Mouse (Mus musculus) lung, postnatal 10 days (tissue): ENCODE measurements around the gene Zbtb40.

Source experiments
- DNase-seq: peaks from one replicate; pipeline ENCODE4 v3.0.0; 2021

The Zbtb40 gene

DNA sequence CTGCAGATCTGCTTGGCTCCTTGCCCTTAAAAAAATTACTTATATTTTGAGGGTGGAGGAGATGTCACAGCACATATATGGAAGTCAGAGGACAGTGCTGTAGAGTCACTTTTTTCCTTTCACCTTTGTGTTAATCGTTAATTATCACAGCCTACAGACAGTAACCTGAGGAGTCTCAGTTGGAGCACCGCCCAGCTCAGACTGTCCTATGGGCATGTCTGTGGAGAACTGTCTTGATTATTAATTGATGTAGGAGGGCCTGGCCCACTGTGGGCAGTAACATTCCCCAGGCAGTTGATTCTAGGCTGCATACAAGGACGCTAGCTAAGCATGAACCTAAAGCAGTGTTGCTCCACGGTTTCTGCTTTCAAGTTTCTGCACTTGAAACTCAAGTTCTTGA lies 16.1 kb downstream of the Zbtb40 start:
- DNase-seq: no peak

DNA sequence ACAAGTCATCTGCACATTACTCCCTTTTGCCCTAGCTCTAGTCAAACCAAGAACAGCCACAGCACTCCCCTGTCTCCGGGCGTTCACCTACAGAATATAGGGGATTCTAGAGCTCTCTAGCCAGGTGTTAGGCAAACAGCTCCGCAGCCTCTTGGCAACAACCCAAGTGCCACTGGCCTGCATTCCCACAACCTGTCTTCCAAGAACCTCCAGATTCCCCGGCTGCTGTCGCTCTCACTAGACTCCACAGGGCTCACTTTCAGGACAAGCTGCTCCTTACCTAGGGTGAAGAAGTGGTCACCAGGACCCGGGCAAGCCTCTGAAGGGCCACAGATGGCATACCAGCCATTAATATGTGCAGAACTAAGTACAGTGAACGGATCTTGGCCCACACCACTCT lies 17.3 kb downstream of the Zbtb40 start:
- no peak for DNase-seq

DNA sequence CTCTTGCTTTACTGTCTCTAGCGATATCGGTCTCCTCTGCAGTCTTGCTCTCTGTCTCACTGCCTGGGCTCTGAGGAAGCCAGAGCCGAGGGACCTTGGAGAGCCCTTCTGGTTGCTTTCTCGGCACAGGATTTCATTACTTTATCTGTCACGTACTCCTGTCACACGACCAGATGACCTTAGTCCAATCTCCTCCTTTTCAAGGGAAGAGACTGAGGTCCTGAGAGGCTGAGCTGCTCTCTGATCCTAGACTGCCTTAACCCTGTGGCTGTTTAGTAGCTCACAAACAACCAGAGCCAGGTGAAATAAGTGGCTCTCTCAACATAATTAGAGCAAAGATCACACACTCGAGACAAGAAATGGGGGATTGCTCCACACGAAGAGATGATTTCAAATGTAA lies 19.3 kb downstream of the Zbtb40 start:
- no peak for DNase-seq

GRCm38 (mm10) chr4:137027051-137027450 lies 21.6 kb downstream of the Zbtb40 start:
- DNase-seq: no peak

GRCm38 (mm10) chr4:137025570-137025969 lies 23.0 kb downstream of the Zbtb40 start:
- no peak for DNase-seq

GRCm38 (mm10) chr4:137025133-137025532 lies 23.5 kb downstream of the Zbtb40 start:
- DNase-seq: no peak

DNA sequence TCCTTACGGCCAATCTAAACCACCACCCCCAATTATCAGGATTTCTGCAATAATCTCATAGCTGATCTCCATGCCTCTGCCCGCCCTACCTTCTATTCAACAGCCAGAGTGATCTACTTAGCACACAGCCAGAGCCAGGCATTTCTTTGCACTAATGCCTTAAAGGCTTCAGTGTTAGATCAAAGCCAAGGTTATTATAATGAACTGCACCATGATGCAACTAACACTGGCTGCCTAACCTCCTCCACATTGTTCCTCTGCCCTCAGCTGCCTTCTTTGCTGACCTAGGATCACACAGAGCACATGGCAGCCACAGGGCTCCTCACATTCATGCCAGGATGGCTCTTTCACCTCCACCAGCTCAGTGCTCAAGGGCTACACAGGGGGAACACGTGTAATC lies 28.5 kb downstream of the Zbtb40 start:
- no peak for DNase-seq

DNA sequence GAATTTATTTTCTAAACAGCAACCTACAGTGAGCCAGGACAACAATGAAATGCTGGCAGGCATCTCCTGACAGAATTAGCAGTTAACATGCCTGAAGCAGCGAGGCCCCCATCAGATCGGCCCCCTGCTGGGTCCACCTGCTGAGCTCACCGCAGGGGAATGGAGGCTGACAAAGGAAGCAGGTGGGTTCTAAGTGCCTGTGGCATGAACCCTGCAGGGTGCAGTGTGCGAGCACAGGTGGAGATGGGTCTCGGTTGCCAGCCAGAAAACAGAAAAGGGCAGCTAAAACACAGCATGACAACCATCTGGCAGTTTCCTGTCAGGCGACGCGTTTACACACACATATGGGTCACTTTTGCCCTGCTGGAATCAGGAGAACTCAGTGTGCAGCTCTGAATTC lies 32.7 kb downstream of the Zbtb40 start:
- no peak for DNase-seq

GRCm38 (mm10) chr4:137015476-137015856 lies 33.1 kb downstream of the Zbtb40 start:
- no peak for DNase-seq

- DNase-seq: no peak
Observed at GRCm38 (mm10) chr4:137014654-137015475, 33.7 kb downstream of the Zbtb40 start.

DNA sequence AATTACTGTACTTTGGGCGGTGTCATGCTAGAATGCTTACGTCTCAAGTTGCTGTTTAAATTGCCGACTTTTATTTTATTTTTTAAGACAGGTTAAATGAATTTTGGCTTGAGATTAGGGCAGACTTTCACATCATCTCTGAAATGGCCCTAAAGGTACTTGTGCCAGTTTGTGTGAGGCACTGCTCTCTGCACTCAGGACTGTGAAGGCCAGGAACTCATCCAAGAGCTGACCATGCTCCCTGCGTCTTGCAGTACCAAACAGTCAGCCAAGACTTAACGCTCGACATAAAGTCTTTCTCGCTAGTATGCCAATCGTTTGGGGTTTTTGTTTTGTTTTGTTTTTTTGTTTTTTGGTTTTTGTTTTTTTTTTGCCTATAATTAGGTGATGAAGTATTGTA lies 34.5 kb downstream of the Zbtb40 start:
- no peak for DNase-seq

DNA sequence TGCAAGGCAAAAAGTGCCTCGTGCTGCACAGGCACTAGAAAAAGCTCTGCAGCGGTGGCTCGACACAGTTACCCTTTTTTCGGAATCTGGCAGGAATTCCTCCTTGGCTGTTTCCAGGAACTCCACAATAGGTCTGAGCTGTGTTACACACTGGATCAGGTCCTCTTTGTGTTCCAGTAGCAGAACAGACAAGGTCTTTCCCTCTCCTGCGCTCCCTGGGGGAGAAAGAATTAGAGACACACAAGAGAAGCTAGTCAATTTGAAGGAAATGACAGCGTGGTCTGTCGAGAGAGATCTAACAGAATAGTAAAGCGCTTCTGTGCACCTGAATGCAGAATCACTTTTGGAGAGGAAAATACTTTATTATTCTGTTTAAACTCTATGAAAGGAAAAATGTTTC lies 41.6 kb downstream of the Zbtb40 start:
- DNase-seq: no peak

GRCm38 (mm10) chr4:137001825-137002224 lies 46.8 kb downstream of the Zbtb40 start:
- DNase-seq: no peak

DNA sequence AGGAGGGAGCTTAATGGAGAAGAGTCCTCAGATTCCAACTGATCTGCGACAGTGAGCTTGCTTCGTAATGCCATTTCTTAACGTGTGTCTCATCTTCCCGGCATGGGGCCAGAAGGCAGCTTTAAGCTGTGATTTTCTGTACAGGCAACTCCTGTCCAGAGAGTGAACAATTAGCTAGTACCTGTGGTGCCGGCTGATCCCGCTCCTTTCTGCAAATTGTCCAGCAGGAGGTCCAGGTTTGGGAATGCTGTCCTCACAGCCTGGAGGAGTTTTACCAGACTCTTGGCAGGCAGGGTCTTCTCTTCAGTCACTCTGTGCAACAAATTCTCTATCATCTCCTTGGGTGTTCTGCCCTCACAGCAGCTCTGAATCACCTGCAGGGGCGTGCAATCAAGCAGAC lies 47.6 kb downstream of the Zbtb40 start:
- no peak for DNase-seq

- no peak for DNase-seq
Observed at GRCm38 (mm10) chr4:136998371-136998770, 50.2 kb downstream of the Zbtb40 start.

DNA sequence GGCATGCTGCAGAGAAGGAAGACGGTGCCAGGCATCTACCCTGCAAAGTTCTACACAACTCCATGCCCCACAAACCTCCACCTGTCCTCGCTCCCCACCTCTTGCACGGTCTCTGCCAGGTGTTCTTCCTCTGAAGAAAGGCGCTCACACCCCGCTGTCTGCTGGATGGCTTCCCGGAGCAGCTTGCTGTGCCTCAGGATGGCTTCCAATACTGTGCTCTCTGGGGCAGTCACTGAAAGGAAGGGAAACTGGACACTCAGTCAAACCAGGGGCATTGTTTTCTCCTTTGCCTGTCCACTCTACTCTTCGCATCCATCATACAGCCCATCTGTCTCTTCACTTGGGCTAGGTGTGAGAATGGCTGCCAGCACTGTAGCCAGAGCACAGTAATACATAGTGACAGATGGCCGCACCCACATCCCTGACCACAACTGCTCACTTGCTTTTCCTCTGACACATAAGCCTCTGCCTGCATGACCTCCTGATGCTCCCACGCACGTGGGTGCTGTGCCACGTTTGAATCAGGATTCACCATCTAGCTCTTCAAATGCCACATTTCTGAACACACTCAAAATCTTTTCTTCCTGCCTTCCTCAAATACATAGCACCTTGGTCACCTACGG lies 50.8 kb downstream of the Zbtb40 start:
- DNase-seq: no peak

DNA sequence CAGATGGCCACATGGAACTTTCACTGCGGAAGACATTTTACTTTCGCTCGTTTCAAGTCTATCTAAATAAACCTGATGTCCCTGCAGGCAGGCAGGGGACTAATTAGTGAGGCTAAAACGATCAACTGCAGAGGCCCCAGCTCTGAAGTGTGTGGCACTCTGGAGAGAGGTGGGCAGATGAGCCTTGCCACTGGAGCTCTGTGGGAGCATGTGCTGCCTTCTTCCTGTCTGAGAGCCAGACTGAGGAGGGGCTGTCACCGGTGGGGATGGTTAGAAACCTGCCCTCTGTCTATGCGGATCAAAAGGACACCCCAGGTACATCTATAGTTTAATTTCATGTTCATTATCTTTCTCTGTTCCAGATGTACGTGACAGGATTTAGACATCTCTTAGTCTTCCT lies 51.7 kb downstream of the Zbtb40 start:
- DNase-seq: no peak

DNA sequence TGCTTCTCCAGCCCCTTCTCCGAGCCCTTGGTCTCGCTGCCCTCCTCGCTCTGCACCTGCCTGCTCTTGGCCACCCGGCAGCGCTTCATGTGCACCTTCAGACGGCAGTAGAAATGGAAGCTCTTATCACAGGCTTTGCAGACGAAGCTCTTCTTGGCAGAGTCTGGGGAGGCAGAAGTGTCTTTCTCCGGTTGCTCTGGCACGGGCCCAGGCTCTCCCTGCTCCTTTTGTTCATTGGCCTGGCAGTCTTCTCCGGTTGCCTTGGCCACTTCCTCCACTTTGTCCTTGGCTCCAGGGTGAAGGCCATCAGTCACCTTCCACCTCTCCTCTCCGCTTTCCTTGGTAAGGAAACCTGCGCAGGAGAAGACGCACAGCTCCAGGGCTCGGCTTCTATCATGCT lies 53.2 kb downstream of the Zbtb40 start:
- no peak for DNase-seq

DNA sequence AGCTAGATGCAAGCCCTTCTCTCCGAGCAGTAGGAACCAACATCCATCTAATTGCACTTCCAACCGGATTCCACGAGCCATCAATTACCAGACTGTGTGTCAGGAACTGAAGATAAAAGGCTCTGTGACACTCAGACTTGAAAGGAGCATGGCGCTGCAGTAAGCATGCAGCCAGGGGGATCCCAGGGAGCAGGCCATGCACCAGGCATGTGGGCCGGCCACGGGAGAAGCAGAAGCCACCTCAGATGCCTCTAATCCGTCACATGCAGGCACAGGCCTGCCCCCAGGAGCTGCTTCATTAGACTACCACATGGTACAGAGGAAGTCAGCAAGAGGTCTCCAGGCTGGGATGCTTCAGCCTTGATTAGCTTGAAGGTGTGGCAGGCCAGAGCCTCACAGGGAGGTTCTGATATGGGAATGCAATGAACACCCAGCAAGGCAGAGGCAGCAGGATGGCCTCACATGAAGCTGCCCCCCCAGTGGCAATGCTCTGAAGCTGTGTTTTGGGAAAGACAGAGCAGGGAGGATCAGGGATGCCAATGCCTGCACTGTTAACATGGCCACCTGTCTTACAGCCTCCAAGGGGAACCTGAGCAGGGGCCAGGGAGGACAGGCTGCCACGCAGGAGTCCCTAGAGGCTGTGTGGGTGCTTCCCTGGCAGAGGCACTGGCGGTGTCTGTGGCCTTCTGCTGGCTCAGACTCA lies 66.5 kb downstream of the Zbtb40 start:
- DNase-seq: no peak

DNA sequence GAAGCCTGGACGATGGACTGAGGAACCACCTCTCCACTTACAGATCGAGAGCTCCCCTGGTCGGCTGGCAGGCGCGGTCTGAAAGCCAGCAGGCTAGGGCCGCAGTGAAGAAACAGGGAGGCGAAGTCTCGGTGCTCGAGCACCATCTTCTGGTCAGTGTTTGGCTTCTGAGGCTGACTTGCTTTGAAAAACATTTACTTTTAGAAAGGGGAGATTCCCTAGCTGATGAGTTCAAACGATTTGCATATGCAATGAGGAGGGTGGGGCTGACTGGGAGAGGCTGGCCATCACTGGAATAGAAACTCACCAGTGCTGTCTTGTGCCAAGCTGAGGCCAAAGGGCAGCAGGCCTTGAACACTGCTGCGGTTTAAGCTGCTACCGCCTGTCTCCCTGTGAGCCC lies 67.3 kb downstream of the Zbtb40 start:
- DNase-seq: peak; percentile 73

- DNase-seq: no peak
Observed at GRCm38 (mm10) chr4:136980921-136981320, 67.7 kb downstream of the Zbtb40 start.

DNA sequence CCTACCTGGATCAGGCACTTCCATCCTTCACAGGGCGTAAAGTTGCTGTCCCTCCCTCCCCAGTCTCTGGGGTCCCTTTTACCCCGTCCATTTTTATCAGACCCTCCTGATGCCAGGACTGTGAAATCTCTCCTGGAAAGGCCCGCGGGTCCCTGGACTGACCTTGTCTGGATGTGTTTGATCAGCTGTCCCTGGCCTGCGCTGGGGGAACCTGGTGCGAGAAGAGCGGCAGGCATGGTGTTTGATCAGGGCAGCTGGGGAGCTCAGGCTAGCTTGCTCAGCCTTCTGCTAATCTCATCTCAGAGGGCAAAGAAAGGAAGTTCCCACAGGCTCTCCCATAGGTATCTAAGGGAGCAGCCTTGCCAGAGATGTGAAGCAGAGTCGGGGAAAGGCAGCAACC lies 71.4 kb downstream of the Zbtb40 start:
- no peak for DNase-seq

DNA sequence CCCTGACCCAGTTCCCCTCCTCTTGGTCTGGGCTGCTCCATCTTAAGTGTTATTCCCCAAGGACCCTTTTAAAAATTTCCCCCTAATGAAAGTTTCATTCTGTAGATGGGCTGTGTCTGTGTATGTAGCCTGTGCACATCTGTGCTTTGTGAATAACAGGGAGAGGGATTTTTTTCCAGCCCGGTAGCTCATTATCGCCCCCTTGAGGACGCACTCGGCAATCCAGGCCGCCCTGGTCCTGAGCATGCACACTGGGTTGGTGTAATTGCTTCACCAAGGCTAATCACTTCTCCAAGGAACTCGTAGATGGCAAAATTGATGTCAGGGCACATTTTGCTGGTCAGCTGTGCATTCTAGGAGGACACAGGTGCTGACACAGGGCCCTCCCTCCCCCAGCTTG lies 77.7 kb downstream of the Zbtb40 start:
- DNase-seq: peak; percentile 58
